Mouse (Mus musculus) lung, adult 2 months (tissue): ENCODE results near the gene Gabrb1.
"Not testable (repeated sequence)": the region's sequence is repeated elsewhere in the genome, so short reads cannot be mapped to it uniquely, and the experiment has no call there.

Experiments used
- CTCF ChIP-seq: fragments of 200-500 bp; IDR thresholded peaks from 2 replicates; pipeline ENCODE4 v1.5.1; 2011; ENCODE audit warnings: mild to moderate bottlenecking, low read length, control low read depth; ENCODE audit not compliant: insufficient read depth
- POLR2A ChIP-seq: fragments of 200-500 bp; IDR thresholded peaks from 2 replicates; pipeline ENCODE4 v1.6.1; 2011; ENCODE audit warnings: low read depth, mild to moderate bottlenecking, control low read depth, low read length, borderline replicate concordance; ENCODE audit errors: extremely low read depth

DNA sequence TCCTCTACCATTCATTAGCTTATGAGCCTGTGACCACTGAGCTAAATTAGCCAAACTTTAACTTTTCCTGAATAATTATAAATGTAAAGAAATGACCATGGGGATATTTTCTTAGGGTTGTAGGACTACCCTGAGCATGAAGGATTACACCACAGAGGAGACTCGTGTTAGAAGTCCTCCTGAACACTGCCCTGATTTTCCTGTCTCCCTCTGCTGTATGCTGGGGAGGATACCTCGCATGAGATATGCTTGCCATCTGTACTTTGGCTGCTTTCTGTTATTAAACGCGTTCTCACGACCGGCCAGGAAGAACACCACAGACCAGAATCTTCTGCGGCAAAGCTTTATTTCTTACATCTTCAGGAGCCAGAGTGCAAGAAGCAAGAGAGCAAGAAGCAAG is 411.5 kb downstream of the Gabrb1 start:
- TF ChIP-seq CTCF, POLR2A: not testable (repeated sequence)
